Mouse (Mus musculus) hindbrain, embryonic 11.5 days (tissue): ENCODE results near the gene 5730522E02Rik. TPM values are rescaled to one million over a fixed set of nuclear protein-coding genes. Genes with fewer than 3 reads are reported as not detected.

Source experiments
- ATAC-seq: fragments of 200-750 bp; cut with Nextera tagmentation; 2 replicates; pipeline ENCODE4 v1.8.0; 2017; ENCODE audit warnings: mild to moderate bottlenecking, moderate TSS enrichment, moderate library complexity; ENCODE audit not compliant: low FRiP score
- DNase-seq: peaks from one replicate; pipeline ENCODE4 v3.0.0-alpha.2; 2015; ENCODE audit warnings: low spot score
- H3K27ac ChIP-seq: fragments of 300-500 bp; sonication (generic); 2 replicates; pipeline ENCODE4 v1.5.1; 2014; ENCODE audit warnings: mild to moderate bottlenecking, low read depth, low read length
- H3K27me3 ChIP-seq: fragments of 300-500 bp; sonication (generic); 2 replicates; pipeline ENCODE4 v1.6.1; 2014; ENCODE audit warnings: mild to moderate bottlenecking, low read length, moderate library complexity, mixed read lengths; ENCODE audit not compliant: control insufficient read depth, insufficient read depth
- H3K36me3 ChIP-seq: fragments of 300-500 bp; sonication (generic); 2 replicates; pipeline ENCODE4 v1.6.1; 2014; ENCODE audit warnings: mild to moderate bottlenecking, low read length, moderate library complexity, mixed read lengths; ENCODE audit not compliant: control insufficient read depth, insufficient read depth
- H3K4me1 ChIP-seq: fragments of 300-500 bp; sonication (generic); replicated peaks from 2 replicates; pipeline ENCODE4 v1.6.1; 2014; ENCODE audit warnings: low read length, mixed read lengths; ENCODE audit not compliant: control insufficient read depth, insufficient read depth
- H3K4me2 ChIP-seq: fragments of 300-500 bp; sonication (generic); replicated peaks from 2 replicates; pipeline ENCODE4 v1.6.1; 2014; ENCODE audit warnings: mild to moderate bottlenecking, low read depth, low read length
- H3K4me3 ChIP-seq: fragments of 300-500 bp; sonication (generic); 2 replicates; pipeline ENCODE4 v1.5.1; 2014; ENCODE audit warnings: low read depth, low read length
- H3K9ac ChIP-seq: fragments of 300-500 bp; sonication (generic); 2 replicates; pipeline ENCODE4 v1.6.1; 2014; ENCODE audit warnings: low read depth, low read length
- H3K9me3 ChIP-seq: fragments of 300-500 bp; sonication (generic); 2 replicates; pipeline ENCODE4 v1.6.1; 2016; ENCODE audit warnings: low read length; ENCODE audit not compliant: control insufficient read depth
- WGBS: fragments of 180-500 bp; shearing (Covaris S2); extraction: QIAGEN DNeasy Blood & Tissue Kit; methylation state at CpG from one replicate; pipeline ENCODE4 v1.1.7; 2014; 5-methylcytosine and 5-hydroxymethylcytosine counted together
- polyA plus RNA-seq: library from polyadenylated mRNA; unstranded; fragments of >200 nt; fragmentation: Nextera tagmentation; extraction: Ambion mirVana; gene quantifications from 2 replicates; pipeline ENCODE4 v1.2.1, GENCODE M21; 2014

Gene 5730522E02Rik
- polyA plus RNA-seq, 1 experiment from 2014 or later: 8.0 TPM

DNA sequence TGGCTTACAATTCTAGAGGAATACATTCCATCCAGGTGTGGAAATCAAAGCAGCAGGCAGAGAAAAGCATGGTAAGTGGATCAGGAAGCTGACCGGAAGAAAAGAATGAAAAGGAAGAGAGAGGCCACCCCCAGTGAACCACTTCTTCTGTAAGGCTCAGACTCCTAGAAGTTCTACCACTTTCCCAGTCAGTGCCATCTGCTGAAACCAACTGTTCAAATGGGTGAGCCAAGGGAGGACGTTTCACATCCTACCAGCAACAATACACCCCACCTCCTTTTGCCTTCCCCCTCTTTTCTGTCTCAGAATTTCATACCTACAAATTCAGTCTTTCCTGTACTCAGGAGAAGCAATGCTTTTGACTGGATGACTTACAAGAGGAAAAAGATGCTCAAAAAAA lies 197.0 kb downstream of the 5730522E02Rik start:
- H3K9ac ChIP-seq: no peak overlapping the region
- H3K27ac ChIP-seq: no peak overlapping the region
- H3K9me3 ChIP-seq: no peaks in the 10 kb centered on the region
- WGBS: 76% methylated on average over 2 of the region's 2 CpGs
- no peaks in the 10 kb centered on the region for H3K4me1 ChIP-seq
- ATAC-seq (no peak), DNase-seq (no peak)
- H3K36me3 ChIP-seq: no peaks in the 10 kb centered on the region
- H3K4me3 ChIP-seq: no peak overlapping the region
- H3K4me2 ChIP-seq: no peak overlapping the region
- H3K27me3 ChIP-seq: no peaks in the 10 kb centered on the region

- ATAC-seq (no peak), DNase-seq (no peak)
- WGBS: 79% methylated on average over 4 of the region's 4 CpGs
- no peak overlapping the region for H3K27ac ChIP-seq
- no peaks in the 10 kb centered on the region for H3K9me3 ChIP-seq
- no peaks in the 10 kb centered on the region for H3K27me3 ChIP-seq
- no peaks in the 10 kb centered on the region for H3K4me1 ChIP-seq
- no peak overlapping the region for H3K4me3 ChIP-seq
- H3K9ac ChIP-seq: no peak overlapping the region
- H3K4me2 ChIP-seq: no peak overlapping the region
- H3K36me3 ChIP-seq: no peaks in the 10 kb centered on the region
Observed at GRCm38 (mm10) chr11:26004018-26004417, 206.5 kb downstream of the 5730522E02Rik start.

GRCm38 (mm10) chr11:25999738-26000137 lies 210.8 kb downstream of the 5730522E02Rik start:
- Histone ChIP-seq H3K4me1 (no peaks in the 10 kb centered on the region), H3K27ac (no peak overlapping the region), H3K9me3 (no peaks in the 10 kb centered on the region), H3K9ac (no peak overlapping the region), H3K4me2 (no peak overlapping the region), H3K27me3 (no peaks in the 10 kb centered on the region), H3K4me3 (no peak overlapping the region), H3K36me3 (no peaks in the 10 kb centered on the region)
- 66% methylated on average over 5 of the region's 5 CpGs for WGBS
- DNase-seq (no peak), ATAC-seq (peak; percentile 19; the same call in 1 of the 2 replicates)

- H3K9ac ChIP-seq: no peak overlapping the region
- no peak overlapping the region for H3K27ac ChIP-seq
- WGBS: 75% methylated on average over 4 of the region's 4 CpGs
- H3K4me2 ChIP-seq: no peak overlapping the region
- H3K4me3 ChIP-seq: no peak overlapping the region
- DNase-seq: no peak
- no peaks in the 10 kb centered on the region for H3K36me3 ChIP-seq
- H3K4me1 ChIP-seq: no peaks in the 10 kb centered on the region
- ATAC-seq: no peak
- no peaks in the 10 kb centered on the region for H3K27me3 ChIP-seq
- H3K9me3 ChIP-seq: no peaks in the 10 kb centered on the region
Observed at GRCm38 (mm10) chr11:25997469-25997868, 213.1 kb downstream of the 5730522E02Rik start.

GRCm38 (mm10) chr11:25994128-25994527 lies 216.4 kb downstream of the 5730522E02Rik start:
- H3K27ac ChIP-seq: no peak overlapping the region
- no peaks in the 10 kb centered on the region for H3K27me3 ChIP-seq
- H3K4me2 ChIP-seq: no peak overlapping the region
- no peaks in the 10 kb centered on the region for H3K36me3 ChIP-seq
- 23% methylated on average over 2 of the region's 2 CpGs for WGBS
- H3K4me3 ChIP-seq: no peak overlapping the region
- DNase-seq (no peak), ATAC-seq (no peak)
- no peaks in the 10 kb centered on the region for H3K9me3 ChIP-seq
- no peaks in the 10 kb centered on the region for H3K4me1 ChIP-seq
- no peak overlapping the region for H3K9ac ChIP-seq

DNA sequence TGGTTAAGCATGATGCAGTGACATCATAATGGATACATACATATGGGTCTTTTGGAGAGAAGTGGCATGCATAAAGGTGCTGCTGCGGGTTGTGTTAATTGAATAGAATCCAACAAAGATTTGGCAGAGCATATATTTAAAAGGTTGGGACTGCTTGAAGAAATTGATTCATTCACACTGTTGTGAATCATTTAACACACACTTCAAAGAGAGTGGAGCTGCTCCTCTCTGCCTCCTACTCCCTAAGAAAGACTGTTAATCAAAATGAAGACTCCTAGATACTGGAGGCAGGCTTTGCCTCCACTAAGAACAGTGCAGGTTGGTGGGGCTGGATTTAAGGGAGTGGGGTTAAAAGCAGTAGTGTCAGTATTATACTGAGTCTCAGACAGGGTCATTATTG lies 218.3 kb downstream of the 5730522E02Rik start:
- DNase-seq: no peak
- Histone ChIP-seq H3K4me3 (no peak overlapping the region), H3K36me3 (no peaks in the 10 kb centered on the region), H3K27ac (no peak overlapping the region), H3K9ac (no peak overlapping the region), H3K9me3 (no peaks in the 10 kb centered on the region), H3K27me3 (no peaks in the 10 kb centered on the region), H3K4me2 (no peak overlapping the region), H3K4me1 (no peaks in the 10 kb centered on the region)
- WGBS: 87% methylated on average over 1 of the region's 1 CpGs
- ATAC-seq: no peak

- Histone ChIP-seq H3K36me3 (no peaks in the 10 kb centered on the region), H3K9ac (no peak overlapping the region), H3K27me3 (no peaks in the 10 kb centered on the region), H3K4me1 (no peaks in the 10 kb centered on the region), H3K4me3 (no peak overlapping the region), H3K27ac (no peak overlapping the region), H3K4me2 (no peak overlapping the region), H3K9me3 (no peaks in the 10 kb centered on the region)
- DNase-seq: no peak
- 66% methylated on average over 5 of the region's 5 CpGs for WGBS
- ATAC-seq: no peak
Observed at GRCm38 (mm10) chr11:25978736-25979276, 231.8 kb downstream of the 5730522E02Rik start.

DNA sequence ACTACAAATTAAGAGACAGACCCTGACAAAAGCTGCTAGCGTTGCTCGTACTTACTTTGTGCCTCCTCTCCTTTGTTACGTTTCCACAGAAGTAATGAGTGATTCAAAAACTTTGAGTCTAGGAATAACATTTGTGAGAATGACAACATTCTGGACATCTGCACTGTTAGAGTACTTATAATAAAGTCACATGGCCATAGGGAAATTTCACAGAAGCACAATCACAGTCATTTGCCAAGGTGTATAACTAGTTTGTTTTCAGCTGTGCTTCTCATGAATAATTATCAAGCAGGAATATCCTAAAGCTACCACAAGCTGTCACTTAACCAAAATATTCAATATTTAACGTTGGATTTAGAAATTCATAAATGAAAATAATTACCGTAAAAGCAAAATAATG lies 269.1 kb downstream of the 5730522E02Rik start:
- H3K4me3 ChIP-seq: no peak overlapping the region
- no peak overlapping the region for H3K9ac ChIP-seq
- H3K4me1 ChIP-seq: no peaks in the 10 kb centered on the region
- 80% methylated on average over 5 of the region's 5 CpGs for WGBS
- no peaks in the 10 kb centered on the region for H3K36me3 ChIP-seq
- DNase-seq (no peak), ATAC-seq (no peak)
- H3K4me2 ChIP-seq: no peak overlapping the region
- no peaks in the 10 kb centered on the region for H3K9me3 ChIP-seq
- H3K27ac ChIP-seq: no peak overlapping the region
- H3K27me3 ChIP-seq: no peaks in the 10 kb centered on the region

DNA sequence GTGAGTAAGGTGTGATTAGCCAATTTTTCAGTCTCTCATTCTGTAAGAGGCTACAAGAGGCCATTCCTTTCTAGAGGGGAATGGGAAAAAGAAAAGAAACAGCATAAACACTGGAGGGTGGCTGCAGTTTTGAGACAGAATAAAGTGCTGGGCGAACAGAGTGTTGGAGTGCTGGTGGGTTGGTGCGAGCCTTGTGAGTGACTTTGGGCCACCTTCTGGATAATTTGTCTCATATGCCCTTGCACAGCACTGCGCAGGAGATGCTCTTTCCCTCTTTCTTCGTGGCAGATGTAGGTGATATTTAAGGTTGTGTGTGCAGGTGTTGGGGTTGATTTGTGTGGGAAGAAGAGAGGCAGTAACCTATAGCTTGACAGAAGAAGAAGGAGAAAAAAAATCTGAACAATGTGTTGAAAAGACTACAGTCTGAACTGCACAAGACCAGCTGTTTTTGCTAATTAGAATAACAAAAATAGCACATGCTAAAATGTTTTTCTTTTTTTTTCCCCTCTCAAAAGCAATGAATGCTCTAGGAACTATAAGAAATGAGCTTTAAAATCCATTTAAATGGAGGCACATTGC lies 269.8 kb downstream of the 5730522E02Rik start:
- H3K9ac ChIP-seq: no peak overlapping the region
- H3K36me3 ChIP-seq: no peaks in the 10 kb centered on the region
- H3K4me1 ChIP-seq: no peaks in the 10 kb centered on the region
- H3K27me3 ChIP-seq: no peaks in the 10 kb centered on the region
- no peaks in the 10 kb centered on the region for H3K9me3 ChIP-seq
- WGBS: 80% methylated on average over 4 of the region's 4 CpGs
- no peak overlapping the region for H3K4me2 ChIP-seq
- H3K27ac ChIP-seq: no peak overlapping the region
- no peak overlapping the region for H3K4me3 ChIP-seq
- DNase-seq (no peak), ATAC-seq (no peak)
